Mouse (Mus musculus) liver, adult 2 months (tissue): Measurements from ENCODE around the gene Ptcd1. TPM values are rescaled to one million over a fixed set of nuclear protein-coding genes. Genes with fewer than 3 reads are reported as not detected.

ENCODE experiments used
- DNase-seq: peaks from one replicate; pipeline ENCODE4 v3.0.0-alpha.2; 2011; ENCODE audit warnings: low read depth, low spot score; ENCODE audit errors: extremely low read depth
- H3K27ac ChIP-seq: fragments of 200-500 bp; replicated peaks from 2 replicates; pipeline ENCODE4 v1.5.1; 2012; ENCODE audit warnings: low read depth, mild to moderate bottlenecking, control low read depth, inconsistent platforms, low read length; ENCODE audit not compliant: insufficient read depth
- H3K27me3 ChIP-seq: fragments of 200-500 bp; 2 replicates; pipeline ENCODE4 v1.6.1; 2012; ENCODE audit warnings: mild to moderate bottlenecking, moderate library complexity, low read length, inconsistent platforms; ENCODE audit not compliant: control insufficient read depth, insufficient read depth
- H3K36me3 ChIP-seq: fragments of 200-500 bp; 2 replicates; pipeline ENCODE4 v1.6.1; 2012; ENCODE audit warnings: low read length, inconsistent platforms; ENCODE audit not compliant: control insufficient read depth, insufficient read depth
- H3K4me1 ChIP-seq: fragments of 200-500 bp; 2 replicates; pipeline ENCODE4 v1.6.1; 2011; ENCODE audit warnings: low read length; ENCODE audit not compliant: control insufficient read depth, insufficient read depth
- H3K4me3 ChIP-seq: fragments of 200-500 bp; 2 replicates; pipeline ENCODE4 v1.5.1; 2011; ENCODE audit warnings: low read depth, mild to moderate bottlenecking, control low read depth, low read length, moderate library complexity; ENCODE audit not compliant: insufficient read depth
- H3K79me2 ChIP-seq: fragments of 200-500 bp; 2 replicates; pipeline ENCODE4 v1.6.1; 2012; ENCODE audit warnings: inconsistent platforms, mild to moderate bottlenecking, low read length, moderate library complexity; ENCODE audit not compliant: control insufficient read depth, insufficient read depth
- H3K9ac ChIP-seq: fragments of 200-500 bp; 2 replicates; pipeline ENCODE4 v1.6.1; 2012; ENCODE audit warnings: low read depth, mild to moderate bottlenecking, control low read depth, inconsistent platforms, low read length
- CTCF ChIP-seq: fragments of 200-500 bp; IDR thresholded peaks from 2 replicates; pipeline ENCODE4 v1.5.1; 2011; ENCODE audit warnings: low read depth, low read length, control low read depth
- POLR2A ChIP-seq: fragments of 200-500 bp; IDR thresholded peaks from 2 replicates; pipeline ENCODE4 v1.6.1; 2011; ENCODE audit warnings: low read length, control low read depth; ENCODE audit not compliant: insufficient read depth; ENCODE audit errors: extremely low read depth
- WGBS: fragments of 180-500 bp; shearing (Covaris S2); methylation state at CpG from one replicate; pipeline ENCODE4 v1.1.7; 2018; 5-methylcytosine and 5-hydroxymethylcytosine counted together
- polyA plus RNA-seq: library from polyadenylated mRNA; depleted of rRNA; stranded (reverse); fragments of >200 nt; gene quantifications from 2 replicates; pipeline ENCODE4 v1.2.3, GENCODE M21; 2012
- total RNA-seq: library from RNA; depleted of rRNA; stranded (reverse); fragments of >200 nt; gene quantifications from 2 replicates; pipeline ENCODE4 v1.2.3, GENCODE M21; 2014

Gene Ptcd1
- total and polyA plus RNA-seq, 2 experiments, result 7.2 to 7.5 TPM

DNA sequence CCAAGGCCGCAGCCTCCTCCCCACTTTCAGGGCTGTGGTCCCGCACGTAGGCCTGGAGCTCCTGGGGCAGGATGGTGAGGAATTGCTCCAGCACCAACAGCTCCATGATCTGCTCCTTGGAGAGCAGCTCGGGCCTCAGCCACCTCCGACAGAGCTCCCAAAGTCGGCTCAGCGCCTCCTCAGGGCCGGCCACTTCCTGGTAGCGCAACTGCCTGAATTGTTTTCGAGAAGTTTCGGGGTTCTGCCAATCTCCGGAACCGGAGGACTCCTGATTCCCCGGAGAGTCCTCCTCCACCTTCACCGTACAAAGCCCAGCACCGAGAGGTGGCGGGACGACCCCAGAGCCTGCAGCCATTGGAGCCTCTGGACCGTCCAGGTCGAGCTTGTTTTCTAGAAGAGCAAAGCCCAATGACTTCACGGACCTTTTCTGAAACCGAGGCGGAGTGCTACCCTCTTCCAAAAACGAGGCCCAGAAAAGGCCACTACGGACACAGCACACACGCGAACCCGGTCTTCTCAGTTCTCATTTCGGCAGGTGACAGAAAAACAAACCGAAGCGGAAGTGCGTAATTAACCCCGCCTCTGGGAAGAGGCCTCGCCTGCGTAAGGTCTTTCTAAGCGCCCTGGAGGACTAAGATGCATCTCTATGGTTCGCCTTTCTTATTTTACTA is 34.5 kb upstream of the Ptcd1 start, which contains the start of gene Zkscan14:
Gene Zkscan14 (minus strand): TSS at position 548 of the 671 bp plus-strand sequence.
- Histone ChIP-seq H3K4me3 (peak within 1 kb of the TSS; percentile 91), H3K27ac (peak within 1 kb of the TSS; percentile 75), H3K36me3 (peaks cover 11% of the 10 kb centered on the region), H3K27me3 (no peaks in the 10 kb centered on the region), H3K9ac (peak within 1 kb of the TSS; percentile 81), H3K4me1 (peaks cover 11% of the 10 kb centered on the region; the same call in 1 of the 2 replicates), H3K79me2 (peaks cover 8% of the 10 kb centered on the region; the same call in 1 of the 2 replicates)
- WGBS, result under 1% methylated on average over 37 of the region's 37 CpGs
- TF ChIP-seq POLR2A, result 0 out of 2 replicates have a peak, but pooled peaks have one; percentile 49
- no peak for TF ChIP-seq CTCF
- peak; percentile 88 for DNase-seq

- no peak for DNase-seq
- H3K79me2 ChIP-seq, result peaks cover 8% of the 10 kb centered on the region; the same call in 1 of the 2 replicates
- H3K9ac ChIP-seq, result 0 out of 2 replicates have a peak overlapping the region, but pooled peaks have one; percentile 19
- TF ChIP-seq POLR2A, result no peak
- no peak for TF ChIP-seq CTCF
- peaks cover 7% of the 10 kb centered on the region; the same call in 1 of the 2 replicates for H3K4me1 ChIP-seq
- no peak overlapping the region for H3K4me3 ChIP-seq
- no peaks in the 10 kb centered on the region for H3K27me3 ChIP-seq
- no peak overlapping the region for H3K27ac ChIP-seq
- H3K36me3 ChIP-seq, result peaks cover 21% of the 10 kb centered on the region
- WGBS, result 73% methylated on average over 7 of the region's 7 CpGs
Observed at GRCm38 (mm10) chr5:145200387-145200786, 33.5 kb upstream of the Ptcd1 start.

DNA sequence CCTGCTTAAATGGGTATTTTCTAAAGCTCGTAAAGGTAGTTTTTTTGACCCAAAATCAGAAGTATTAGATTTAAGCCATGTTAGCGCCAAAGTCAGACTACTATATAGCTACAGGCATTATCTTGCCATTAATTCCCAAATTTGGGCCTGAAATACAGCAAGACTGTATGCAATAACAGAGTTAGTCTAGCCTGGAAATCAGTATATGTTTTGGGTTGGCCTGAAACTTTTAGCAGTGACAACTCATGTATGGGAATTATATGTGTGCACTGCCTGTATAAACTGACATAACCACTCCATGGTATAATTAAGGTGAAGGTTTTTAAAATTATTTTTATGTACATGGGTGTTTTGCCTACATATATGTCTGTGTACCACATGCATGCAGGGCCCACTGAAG is 25.1 kb upstream of the Ptcd1 start, which contains the start of gene Atp5j2:
Gene Atp5j2 (minus strand): TSS at position 101 of the 400 bp plus-strand sequence.
- Histone ChIP-seq H3K4me1 (peaks cover 18% of the 10 kb centered on the region), H3K27ac (peak within 1 kb of the TSS; percentile 94), H3K9ac (peak within 1 kb of the TSS; percentile 80), H3K27me3 (no peaks in the 10 kb centered on the region), H3K36me3 (peaks cover 27% of the 10 kb centered on the region), H3K4me3 (peak within 1 kb of the TSS; percentile 72), H3K79me2 (peaks cover 26% of the 10 kb centered on the region; the same call in 1 of the 2 replicates)
- WGBS, result 100% methylated on average over 2 of the region's 2 CpGs
- no peak for DNase-seq
- TF ChIP-seq POLR2A (no peak), CTCF (no peak)

DNA sequence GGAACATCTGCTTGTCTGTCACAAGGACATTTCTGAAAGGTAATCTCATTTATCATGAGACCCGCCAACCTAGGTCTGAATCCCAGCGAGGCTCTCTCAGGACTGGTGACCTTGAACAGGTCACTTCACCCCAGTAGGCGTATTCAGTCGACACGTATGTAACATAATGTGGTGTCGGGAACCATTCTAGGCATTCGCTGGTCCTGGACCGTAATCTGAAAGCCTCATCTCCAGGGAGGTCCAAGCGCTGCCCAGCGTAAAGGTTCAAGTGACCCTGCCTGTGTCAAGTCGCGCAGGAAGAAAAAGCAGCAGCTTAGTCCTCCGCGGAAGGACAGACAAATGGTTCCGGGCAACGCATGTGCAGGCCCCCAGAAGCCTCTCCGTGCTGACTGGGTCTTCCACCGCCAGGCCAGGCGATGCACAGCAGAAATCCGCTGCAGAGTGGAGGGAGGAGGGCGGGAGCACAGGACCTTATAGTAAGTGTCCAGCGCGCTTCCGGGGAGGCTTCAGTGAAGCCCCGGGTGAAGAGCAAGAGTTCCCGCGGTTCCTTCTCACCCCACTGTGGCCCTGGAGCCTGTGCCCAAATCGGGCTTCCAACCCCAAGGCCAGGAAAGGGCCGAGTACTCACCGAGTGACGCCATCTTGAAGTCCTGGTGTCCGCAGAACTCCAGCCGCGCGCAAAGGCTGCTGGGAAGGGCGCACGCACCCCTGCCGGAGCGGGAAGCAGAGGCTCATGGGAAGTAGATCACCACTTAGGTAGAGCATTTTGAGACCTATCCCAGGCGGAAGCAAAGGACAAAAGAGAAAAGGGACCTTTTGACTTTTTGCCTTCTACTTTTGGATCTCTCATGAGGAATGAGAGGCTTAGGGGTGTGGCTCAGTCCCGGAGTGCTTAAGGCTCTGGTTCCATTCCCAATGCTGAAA is 24.2 kb upstream of the Ptcd1 start:
- H3K9ac ChIP-seq, result peak overlapping the region; percentile 80
- H3K36me3 ChIP-seq, result peaks cover 22% of the 10 kb centered on the region
- H3K79me2 ChIP-seq, result peaks cover 26% of the 10 kb centered on the region; the same call in 1 of the 2 replicates
- H3K4me3 ChIP-seq, result peak overlapping the region; percentile 72
- H3K27me3 ChIP-seq, result no peaks in the 10 kb centered on the region
- peak overlapping the region; percentile 94 for H3K27ac ChIP-seq
- WGBS, result under 1% methylated on average over 41 of the region's 41 CpGs
- TF ChIP-seq CTCF (no peak), POLR2A (peak; percentile 65; the same call in 1 of the 2 replicates)
- DNase-seq, result peak; percentile 89
- H3K4me1 ChIP-seq, result peaks cover 24% of the 10 kb centered on the region

GRCm38 (mm10) chr5:145190373-145190772 is 23.5 kb upstream of the Ptcd1 start:
- Histone ChIP-seq H3K4me3 (peak overlapping the region; percentile 72), H3K36me3 (peaks cover 19% of the 10 kb centered on the region), H3K27ac (peak overlapping the region; percentile 94), H3K4me1 (peaks cover 26% of the 10 kb centered on the region), H3K27me3 (no peaks in the 10 kb centered on the region), H3K79me2 (peaks cover 26% of the 10 kb centered on the region; the same call in 1 of the 2 replicates), H3K9ac (peak overlapping the region; percentile 80)
- TF ChIP-seq POLR2A (no peak), CTCF (no peak)
- no peak for DNase-seq
- 9% methylated on average over 5 of the region's 5 CpGs for WGBS
